Mouse (Mus musculus) ovary, adult 2 months (tissue): ENCODE measurements around the gene Add2. TPM values are rescaled to one million over a fixed set of nuclear protein-coding genes. Genes with fewer than 3 reads are reported as not detected.

Experiments used
- polyA plus RNA-seq: library from polyadenylated mRNA; depleted of rRNA; stranded (reverse); fragments of >200 nt; gene quantifications from 2 replicates; pipeline ENCODE4 v1.2.3, GENCODE M21; 2012; rRNA removed

The Add2 gene
- polyA plus RNA-seq: 4.8 and 6.4 TPM in 2 replicates

DNA sequence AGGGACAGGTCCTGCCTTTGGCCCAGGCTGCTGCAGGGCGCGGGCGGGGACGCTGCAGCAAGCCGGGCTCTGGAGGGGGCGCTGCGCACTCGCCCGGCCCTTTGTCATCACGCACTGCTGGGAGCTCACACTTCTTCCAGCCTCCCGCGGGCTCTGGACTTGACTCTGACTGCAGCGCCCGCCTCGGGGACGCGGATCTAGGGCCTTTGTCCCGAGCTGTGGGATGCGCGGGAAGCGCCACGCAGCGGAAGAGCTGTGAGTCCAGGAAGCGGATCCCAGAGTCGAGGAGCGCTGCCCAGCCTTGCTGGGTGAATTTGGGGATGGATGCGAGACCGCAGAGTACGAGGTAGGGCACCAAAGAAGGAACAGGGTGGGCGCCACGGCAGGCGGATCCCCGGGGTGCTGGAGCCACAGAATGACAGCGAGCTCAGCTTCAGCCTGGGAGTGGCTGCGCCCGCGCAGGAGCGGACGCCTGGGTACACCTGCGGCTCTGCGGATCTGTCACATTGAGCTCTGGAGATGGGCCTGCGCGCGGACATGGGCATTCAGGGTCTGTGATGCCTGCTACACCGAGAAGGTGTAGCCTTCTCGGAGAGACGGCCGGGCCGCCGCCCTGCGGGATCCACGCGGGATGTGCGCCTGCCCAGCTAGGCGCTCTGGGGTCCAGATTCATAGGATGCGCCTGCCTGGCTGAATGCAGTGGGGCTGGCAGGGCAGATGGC, at the start of gene Add2:
Gene Add2, plus strand, starts transcription at position 81 of the 722 bp plus-strand sequence.

DNA sequence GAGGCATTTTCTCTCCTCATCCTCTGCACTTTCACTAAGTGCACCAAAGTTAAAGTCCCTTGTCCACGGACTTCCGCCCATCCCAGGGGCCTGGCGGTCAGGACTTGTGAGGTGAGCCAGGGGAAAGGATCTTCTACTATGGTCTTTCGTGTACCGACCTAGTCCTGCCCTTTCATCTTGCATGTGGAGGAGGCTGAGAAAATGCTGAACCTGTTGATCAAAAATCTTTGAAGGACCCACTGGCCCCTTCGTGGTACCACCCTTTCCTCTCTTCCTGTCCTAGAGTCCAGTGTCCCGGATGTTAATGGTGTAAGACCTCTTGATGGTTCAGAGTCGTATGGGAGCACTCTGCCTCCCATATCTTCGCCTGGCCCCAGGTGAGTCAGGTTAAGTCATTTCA, 12.6 kb upstream of the Add2 start, which contains the start of gene Figla:
Gene Figla, plus strand, starts transcription at position 301 of the 400 bp plus-strand sequence.

Other genes with a start within 250 kb of the Add2 start
- 1.4 and 2.9 TPM in 2 replicates for gene Nat8f6, start 207.7 kb upstream of the Add2 start, polyA plus RNA-seq
- 0.24 and 0.33 TPM in 2 replicates for gene Nat8f5, start 207.7 kb upstream of the Add2 start, polyA plus RNA-seq
- 1.0 and 1.2 TPM in 2 replicates for gene Nat8, start 196.6 kb upstream of the Add2 start, polyA plus RNA-seq
- 0.25 and 0.52 TPM in 2 replicates for gene Nat8f2, start 159.5 kb upstream of the Add2 start, polyA plus RNA-seq
- gene Nat8f4, start 123.8 kb upstream of the Add2 start, polyA plus RNA-seq: 2.8 and 5.3 TPM in 2 replicates
- 15.0 and 15.4 TPM in 2 replicates for gene Tprkb, start 116.8 kb upstream of the Add2 start, polyA plus RNA-seq
- gene Nat8f1, start 113.0 kb upstream of the Add2 start, polyA plus RNA-seq: 9.9 and 14.9 TPM in 2 replicates
- 35.3 and 52.0 TPM in 2 replicates for gene Dusp11, start 67.0 kb upstream of the Add2 start, polyA plus RNA-seq
- gene Figla, start 12.5 kb upstream of the Add2 start, polyA plus RNA-seq: 2.7 and 2.8 TPM in 2 replicates
- 17.2 and 53.6 TPM in 2 replicates for gene Tgfa, start 166.5 kb downstream of the Add2 start, polyA plus RNA-seq